Mouse (Mus musculus) right cerebral cortex, adult 18-20 months (tissue): ENCODE data around the gene Oaf.

ENCODE experiments used
- DNase-seq: peaks from one replicate; pipeline ENCODE4 v3.0.0; 2022; ENCODE audit warnings: mixed read lengths

Oaf gene

DNA sequence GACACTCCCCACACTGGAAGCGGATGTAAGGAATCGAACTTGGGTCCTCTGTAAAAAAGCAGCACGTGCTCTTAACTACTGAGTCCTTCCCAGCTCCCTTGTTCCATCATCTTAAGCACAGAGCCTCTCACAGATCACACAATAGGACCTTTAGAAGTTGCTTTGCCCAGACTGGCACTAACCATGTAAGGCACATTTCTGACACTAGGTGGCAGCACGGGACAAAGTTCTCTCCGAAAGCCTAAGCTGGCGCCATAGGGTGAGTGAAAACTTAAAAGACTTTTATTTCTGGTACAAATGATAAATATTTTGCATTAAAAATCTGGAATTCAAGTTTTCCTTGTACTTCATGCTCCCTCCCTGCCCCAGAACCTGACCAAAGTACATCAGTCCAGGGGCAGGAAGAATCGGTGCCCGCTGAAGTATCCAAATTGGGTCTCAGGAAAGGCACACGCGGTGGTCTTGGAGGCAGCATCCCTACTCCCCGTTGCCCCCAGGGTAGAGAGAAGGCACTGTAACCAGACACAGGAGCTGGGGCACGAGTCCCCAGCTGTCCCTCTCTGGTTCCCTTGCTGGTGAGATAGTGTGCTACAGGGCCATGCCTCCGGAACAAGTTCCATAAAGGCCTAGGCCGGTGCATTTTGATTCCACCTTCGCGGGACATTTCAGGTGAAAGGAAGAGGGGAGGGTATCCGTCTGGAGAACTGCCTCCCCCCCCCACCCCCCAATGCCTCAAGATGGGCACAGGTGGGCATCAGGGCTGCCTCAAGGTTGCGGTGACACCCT lies 17.9 kb downstream of the Oaf start:
- peak; percentile 77 for DNase-seq

DNA sequence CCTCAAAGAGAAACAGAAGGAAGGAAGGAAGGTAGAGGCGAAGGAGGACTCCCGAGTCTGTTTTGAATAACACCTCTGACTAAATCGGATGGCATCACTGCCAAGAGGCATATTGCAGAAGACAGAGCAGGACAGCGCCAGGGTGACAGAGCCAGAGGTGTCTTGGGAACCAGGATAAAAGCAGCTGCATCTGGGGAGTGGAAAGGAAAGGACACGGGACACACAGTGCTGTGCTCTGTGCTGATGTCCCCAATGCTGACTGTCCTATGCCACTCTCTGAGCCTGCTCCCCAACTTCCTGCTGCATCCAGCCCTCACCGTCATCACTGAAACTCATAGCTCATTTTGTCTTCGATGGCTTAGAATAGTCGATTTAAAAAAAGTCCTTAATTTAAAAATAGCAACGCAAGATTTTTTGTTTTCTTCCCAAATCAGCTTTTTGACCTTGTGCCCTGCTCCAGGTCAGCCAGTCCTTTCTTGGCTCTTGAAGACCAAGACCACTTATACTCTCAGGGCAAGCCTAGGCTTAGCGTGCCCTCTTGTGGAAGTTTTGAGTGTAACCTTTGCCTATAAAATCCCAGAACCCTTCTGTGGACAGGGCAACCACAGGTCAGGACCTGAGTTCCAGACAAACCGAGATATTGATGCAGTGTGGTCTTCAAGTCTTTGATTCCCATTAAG lies 28.8 kb downstream of the Oaf start:
- peak; percentile 37 for DNase-seq

DNA sequence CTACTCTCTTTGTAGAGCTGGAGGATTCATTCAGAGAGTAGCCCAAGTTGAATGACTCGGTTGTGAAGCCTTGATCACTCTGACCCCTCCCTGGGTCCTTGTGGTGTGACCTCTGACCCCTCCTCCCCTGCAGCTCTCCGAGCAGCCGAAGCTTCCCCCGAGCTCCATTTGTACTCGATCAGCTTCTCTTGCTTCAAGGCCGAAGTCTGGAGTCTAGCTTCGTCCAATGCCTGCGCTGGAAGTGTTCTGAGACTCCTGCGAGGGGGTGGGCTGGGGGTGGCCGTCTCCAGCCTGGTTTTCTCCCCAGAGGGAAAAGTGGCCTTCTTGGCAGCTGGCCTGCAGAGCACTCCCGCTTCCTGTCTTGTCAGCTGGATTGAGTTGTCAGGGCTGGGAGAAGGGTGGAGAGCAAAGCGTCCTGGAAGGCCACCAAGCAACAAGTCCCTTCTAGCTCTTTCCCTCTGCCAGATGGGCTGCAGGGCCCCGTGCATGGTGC lies 29.5 kb downstream of the Oaf start, which contains the start of gene Pou2f3:
Gene Pou2f3 (minus strand): TSS at position 180 of the 493 bp plus-strand sequence.
- DNase-seq, result peak; percentile 38

DNA sequence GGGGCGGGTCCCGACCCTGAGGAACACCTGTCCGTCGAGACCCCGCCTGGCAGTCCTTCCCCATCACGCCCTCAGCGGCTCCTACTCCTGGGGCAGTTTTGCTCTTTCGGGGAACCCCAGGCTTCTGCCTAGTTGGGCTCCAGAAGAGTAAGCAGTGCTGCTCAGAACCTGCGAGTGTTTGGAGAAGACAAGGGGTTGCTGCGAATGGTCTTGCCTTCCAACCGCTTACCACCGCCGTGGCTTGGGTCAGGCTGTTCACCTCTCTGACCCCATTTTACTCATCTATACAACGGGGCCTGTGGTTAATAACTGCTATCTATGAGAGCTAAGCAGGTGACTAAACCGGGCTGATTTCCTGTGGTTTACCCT lies 33.7 kb downstream of the Oaf start:
- DNase-seq, result no peak

DNA sequence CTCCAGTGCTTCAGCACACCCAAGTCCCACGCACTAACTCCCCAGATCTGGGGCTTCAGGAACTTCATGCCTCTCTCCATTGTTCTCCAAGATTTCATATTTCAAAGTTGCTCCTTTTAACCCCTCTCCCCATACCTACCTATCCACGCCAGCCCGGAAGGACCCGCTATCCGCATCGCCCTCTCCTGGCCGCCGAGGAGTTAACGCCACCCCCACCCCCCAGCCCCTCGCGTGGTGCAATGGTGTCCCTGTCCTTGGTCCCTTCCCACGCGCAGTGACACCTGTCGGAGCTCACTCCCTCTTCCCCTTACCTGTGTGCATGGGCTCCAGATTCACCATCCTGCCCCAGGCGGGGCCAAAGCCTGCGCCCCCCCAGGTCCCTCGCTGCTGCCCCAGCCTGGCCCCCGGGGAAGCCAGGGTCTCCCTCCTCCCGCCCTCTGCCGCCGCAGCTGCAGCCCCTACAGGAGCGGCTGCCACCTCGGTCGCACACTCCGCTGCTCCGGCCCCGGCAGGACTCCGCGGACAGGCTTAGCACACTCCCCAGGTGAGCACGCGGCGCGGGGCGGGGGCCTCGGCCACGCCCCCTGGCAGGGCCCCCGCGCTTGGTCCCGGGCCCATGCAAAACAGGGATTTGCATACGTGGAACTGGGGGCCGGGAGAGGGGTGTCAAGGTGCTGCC lies 34.2 kb downstream of the Oaf start:
- DNase-seq, result no peak

DNA sequence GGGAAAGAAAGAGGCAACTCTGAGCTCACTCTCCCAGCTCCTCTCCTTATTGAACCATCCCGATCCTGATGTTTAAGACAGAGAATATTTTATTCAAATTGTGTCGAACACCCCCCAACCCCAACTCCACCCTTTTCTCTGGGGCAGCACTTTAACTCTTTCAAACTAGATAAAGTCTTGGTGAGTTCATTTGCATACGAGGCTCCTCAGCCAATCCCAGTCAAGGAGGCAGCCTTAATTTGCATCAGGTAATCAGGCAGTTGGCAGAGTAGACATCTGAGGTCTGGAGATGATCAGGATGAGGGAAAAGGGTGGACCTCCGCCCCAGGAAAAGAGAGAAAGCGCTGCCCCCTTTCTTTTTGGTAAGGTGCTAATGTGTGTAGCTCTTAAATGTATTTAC lies 39.5 kb downstream of the Oaf start:
- DNase-seq, result no peak

DNA sequence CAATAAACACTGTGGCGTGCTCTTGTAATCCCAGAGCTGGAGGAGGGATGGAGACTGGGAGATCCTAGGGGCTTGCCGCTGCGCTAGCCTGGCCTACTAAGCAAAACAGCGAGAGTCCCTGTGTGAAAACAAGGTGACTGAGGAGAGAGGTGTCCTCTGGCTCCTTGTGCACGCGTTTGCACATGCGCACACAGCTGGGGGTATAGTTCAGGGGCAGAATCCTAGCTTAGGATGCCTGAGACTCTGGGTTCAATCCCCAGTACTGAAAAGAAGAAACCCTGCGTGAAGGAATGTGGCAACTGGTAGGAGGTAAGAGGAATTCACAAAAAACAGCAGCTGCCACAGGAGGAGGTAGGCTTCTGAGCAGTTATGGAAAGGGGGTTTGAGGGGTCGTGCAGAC lies 45.7 kb downstream of the Oaf start:
- no peak for DNase-seq

DNA sequence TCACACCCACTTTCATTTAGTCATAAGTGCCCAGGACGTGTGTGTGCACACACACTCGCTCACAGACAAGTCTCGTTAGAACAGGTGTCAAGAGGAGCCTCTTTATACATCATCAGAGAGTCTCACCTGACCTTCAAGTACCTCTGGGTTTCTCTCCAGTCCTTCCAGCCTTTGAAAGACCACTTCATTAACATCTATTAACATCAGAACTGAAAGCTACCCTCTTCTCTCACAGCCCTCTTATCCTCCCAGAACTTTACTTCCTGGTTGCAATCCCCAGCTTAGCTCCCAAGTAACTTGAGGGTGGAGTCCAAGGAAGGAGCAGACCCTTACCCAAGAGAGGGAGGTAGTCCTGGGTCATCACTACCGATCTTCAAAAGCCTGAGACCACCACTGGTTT lies 48.1 kb downstream of the Oaf start:
- DNase-seq, result no peak

DNA sequence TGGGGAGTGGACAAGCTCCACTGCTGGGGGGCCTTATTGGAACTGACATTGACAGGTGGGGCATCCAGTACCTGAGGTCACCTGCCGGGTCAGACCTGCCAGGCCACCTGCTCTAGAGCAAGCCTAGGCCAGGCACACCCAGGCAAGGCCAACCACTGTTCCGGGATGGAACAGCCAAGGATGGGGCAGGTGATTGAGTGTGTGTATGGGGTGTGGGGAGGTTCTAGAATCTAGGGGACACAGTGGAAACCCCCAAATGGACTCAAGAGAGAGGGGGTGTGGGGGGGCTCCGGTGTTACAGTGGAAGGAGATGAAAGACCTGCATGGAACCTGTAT lies 50.7 kb downstream of the Oaf start:
- DNase-seq, result no peak

DNA sequence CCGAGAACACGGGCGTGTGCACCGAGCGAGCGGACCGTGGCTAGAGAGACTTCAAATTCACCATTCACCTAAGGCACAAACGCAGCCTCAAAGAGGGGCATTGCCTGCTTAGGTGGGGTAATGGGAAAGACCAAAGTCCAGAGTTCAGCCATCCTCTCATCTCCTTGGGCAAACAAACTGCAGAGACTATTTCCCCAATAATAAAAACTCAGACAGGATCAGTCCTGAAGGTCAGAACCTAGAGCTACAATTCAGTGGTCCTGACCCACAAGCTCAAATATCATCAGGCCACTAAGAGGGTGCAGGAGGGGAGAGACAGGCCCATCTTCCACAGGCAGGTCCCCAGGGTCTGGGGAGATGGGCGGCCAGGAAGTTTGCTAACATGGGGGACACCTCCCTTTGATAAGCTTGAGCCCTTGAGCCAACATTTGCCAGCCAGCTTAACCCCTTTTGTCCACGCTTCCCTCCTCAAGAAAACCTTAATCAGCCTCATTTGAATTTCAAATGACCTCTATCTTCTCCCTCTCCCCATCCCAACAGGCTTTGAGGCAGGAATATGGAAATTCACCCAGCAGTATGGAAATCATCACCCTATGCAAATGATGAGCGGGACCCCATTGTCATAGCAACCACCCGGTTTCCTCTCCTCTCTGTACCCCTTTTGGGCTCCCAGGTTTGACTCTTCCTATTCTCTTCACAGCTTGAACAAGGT lies 51.2 kb downstream of the Oaf start:
- no peak for DNase-seq

DNA sequence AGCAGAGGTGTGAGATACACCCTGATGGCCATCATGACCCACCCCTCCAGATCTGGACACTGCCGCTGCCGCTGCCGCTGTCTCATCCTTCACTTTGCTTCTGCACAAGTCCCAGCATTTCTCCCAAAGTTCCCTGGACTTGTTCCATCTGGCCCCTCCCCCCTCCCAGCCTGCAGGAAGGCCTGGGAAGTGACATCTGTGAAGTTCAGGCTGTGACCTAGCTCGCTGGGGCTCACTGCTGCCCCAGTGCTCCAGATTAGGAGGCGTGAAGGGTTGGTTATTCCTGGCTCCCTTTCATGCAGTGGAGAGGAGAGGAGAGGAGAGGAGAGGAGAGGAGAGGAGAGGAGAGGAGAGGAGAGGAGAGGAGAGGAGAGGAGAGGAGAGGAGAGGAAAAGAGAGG lies 60.1 kb downstream of the Oaf start:
- DNase-seq, result no peak

DNA sequence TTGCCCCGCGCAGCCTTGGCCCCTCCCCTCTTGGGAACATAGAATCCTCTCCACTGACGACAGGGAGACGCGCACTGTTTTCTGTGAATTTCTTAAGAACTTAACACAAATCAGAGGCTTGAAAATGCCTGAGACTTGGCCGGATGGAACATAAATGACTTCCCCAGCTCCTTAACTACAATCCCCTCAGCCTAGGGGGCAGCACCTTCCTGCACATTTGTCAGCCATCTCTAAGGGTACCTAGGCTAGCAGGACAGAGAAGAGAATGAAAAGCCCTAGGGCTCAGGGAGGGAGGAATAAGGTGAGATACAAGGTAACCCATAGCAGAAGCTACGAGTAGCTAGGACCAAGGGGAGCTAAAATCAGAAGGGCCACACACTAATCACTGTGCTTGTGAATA lies 61.5 kb downstream of the Oaf start:
- no peak for DNase-seq
